20 mouse cellular contexts compared by ENCODE assay signal in the genomic region with DNA sequence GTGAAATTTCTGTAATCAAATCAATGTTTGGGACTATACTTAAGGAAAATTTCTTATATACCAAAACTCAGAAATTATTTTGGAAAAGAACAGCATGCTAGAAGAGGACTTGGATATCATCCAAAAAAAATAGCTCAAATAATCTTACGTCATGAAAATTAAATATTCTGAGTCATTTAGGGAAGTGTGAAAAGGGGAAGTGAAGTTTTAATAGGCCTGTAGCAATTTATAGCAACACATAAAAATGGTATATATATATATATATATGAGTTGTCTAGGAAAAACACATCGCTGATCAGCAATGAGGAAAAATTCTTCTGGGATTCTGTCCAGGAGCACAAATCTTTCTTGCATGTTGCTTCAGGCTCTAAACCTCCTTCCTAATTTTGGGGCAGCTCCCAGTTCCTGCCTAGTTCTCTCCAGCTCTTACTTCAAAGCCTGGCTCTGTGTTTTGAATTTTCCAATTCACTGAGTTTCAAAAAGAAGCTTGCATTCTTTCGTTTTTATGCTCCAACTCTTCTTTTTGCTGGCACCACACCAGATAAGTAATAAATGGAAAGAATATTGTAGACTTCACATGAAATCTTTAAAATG.
DNase-seq lines count a peak whose midpoint lies in the region; ATAC-seq and TF ChIP-seq lines count a peak whose summit lies in the region.
"Had no signal": no experiment of that assay in that cellular context is flagged by ENCODE, and none has a peak within 500 bp of the region (broad histone marks: within the 10 kb centered on the region; RNA-seq: fewer than 3 reads in every experiment).

No protein-coding gene starts in this region.

- H3K4me2 ChIP-seq in kidney, embryonic 15.5 days: no peak overlapping the region
- H3K4me2 ChIP-seq in intestine, postnatal 0 days (replicated peaks; ENCODE audit: low read depth): no peak overlapping the region
- H3K4me2 ChIP-seq: embryonic facial prominence, embryonic 12.5 days; heart, embryonic 12.5 days; midbrain, embryonic 11.5 days had no signal

- no peak for TF ChIP-seq POLR2A in kidney, adult 2 months (IDR thresholded peaks at IDR 0.05; ENCODE audit: low read depth, low read length)

- H3K36me3 ChIP-seq in kidney, embryonic 15.5 days: no peaks in the 10 kb centered on the region
- no peaks in the 10 kb centered on the region for H3K36me3 ChIP-seq in kidney, adult 2 months (ENCODE audit: control insufficient read depth, insufficient read depth, low read length)
- no peaks in the 10 kb centered on the region for H3K36me3 ChIP-seq in intestine, postnatal 0 days (ENCODE audit: control insufficient read depth, insufficient read depth)
- H3K36me3 ChIP-seq: embryonic facial prominence, embryonic 12.5 days; G1E; heart, embryonic 12.5 days had no signal

- ATAC-seq in kidney, embryonic 15.5 days (replicated peaks; ENCODE audit: low FRiP score): peak; percentile 52; the same call in 1 of the 2 replicates
- 0 out of 2 replicates have a peak, but pooled peaks have one; percentile 47 for ATAC-seq in common myeloid progenitor, adult 5-6 weeks (replicated peaks; ENCODE audit: low read depth, poor library complexity, severe bottlenecking)
- ATAC-seq in intestine, postnatal 0 days: no peak
- ATAC-seq: CD4-positive, CD25-positive, alpha-beta regulatory T cell, adult 4 months had no signal

- no peaks in the 10 kb centered on the region for H3K27me3 ChIP-seq in kidney, embryonic 15.5 days
- H3K27me3 ChIP-seq in kidney, adult 2 months (replicated peaks; ENCODE audit: control insufficient read depth, insufficient read depth, low read length): no peaks in the 10 kb centered on the region
- no peaks in the 10 kb centered on the region for H3K27me3 ChIP-seq in intestine, postnatal 0 days (replicated peaks; ENCODE audit: control insufficient read depth, insufficient read depth, low read length)
- H3K27me3 ChIP-seq: embryonic facial prominence, embryonic 12.5 days; heart, embryonic 12.5 days had no signal

- no peaks in the 10 kb centered on the region for H3K9me3 ChIP-seq in kidney, embryonic 15.5 days (replicated peaks)
- no peaks in the 10 kb centered on the region for H3K9me3 ChIP-seq in intestine, postnatal 0 days (ENCODE audit: control insufficient read depth)
- H3K9me3 ChIP-seq: embryonic facial prominence, embryonic 12.5 days; G1E; heart, embryonic 12.5 days had no signal

- DNase-seq in kidney, adult 2 months: no peak
- DNase-seq in right cerebral cortex, postnatal 10 days (ENCODE audit: low spot score in 2 of 2): peak; percentile 20 to 23
- no peak for DNase-seq in right cerebral cortex, postnatal 25 days
- DNase-seq in layer of hippocampus, postnatal 36 days: no peak
- DNase-seq: adrenal gland, adult 2 months; cerebellum, adult 11-12 months; cerebellum, postnatal 36 days; gastrocnemius, adult 2 months; kidney, adult 9 months; layer of hippocampus, adult 9-11 months; lung, adult 2 months; lung, postnatal 4 days had no signal

- no peak overlapping the region for H3K27ac ChIP-seq in kidney, embryonic 15.5 days
- H3K27ac ChIP-seq in kidney, adult 2 months (ENCODE audit: insufficient read depth, low read depth, low read length): no peak overlapping the region
- no peak overlapping the region for H3K27ac ChIP-seq in intestine, postnatal 0 days (ENCODE audit: low read depth, low read length)
- H3K27ac ChIP-seq: embryonic facial prominence, embryonic 12.5 days; gastrocnemius, adult 2 months had no signal

- no peak overlapping the region for H3K4me3 ChIP-seq in kidney, embryonic 15.5 days (replicated peaks)
- H3K4me3 ChIP-seq in kidney, adult 2 months (ENCODE audit: insufficient read depth, low read depth, low read length): no peak overlapping the region
- H3K4me3 ChIP-seq in intestine, postnatal 0 days (ENCODE audit: low read depth, low read length): no peak overlapping the region
- H3K4me3 ChIP-seq: embryonic facial prominence, embryonic 12.5 days; gastrocnemius, adult 2 months; heart, embryonic 12.5 days had no signal

- no peak overlapping the region for H3K9ac ChIP-seq in kidney, embryonic 15.5 days
- no peak overlapping the region for H3K9ac ChIP-seq in intestine, postnatal 0 days (ENCODE audit: low read depth, low read length)
- H3K9ac ChIP-seq: embryonic facial prominence, embryonic 12.5 days; heart, embryonic 12.5 days had no signal

- no peak for TF ChIP-seq CTCF in kidney, adult 2 months (conservative IDR thresholded peaks at IDR 0.05; ENCODE audit: insufficient read depth, insufficient read length, low read depth, low read length)
- TF ChIP-seq CTCF in intestine, postnatal 0 days (IDR thresholded peaks at IDR 0.05; ENCODE audit: low read depth): no peak

- 48% methylated on average over 3 of the region's 3 CpGs for WGBS in kidney, embryonic 15.5 days
- WGBS in kidney, adult 2 months: 38% methylated on average over 3 of the region's 3 CpGs
- WGBS in intestine, postnatal 0 days: 62% methylated on average over 3 of the region's 3 CpGs

- H3K4me1 ChIP-seq in kidney, embryonic 15.5 days: no peaks in the 10 kb centered on the region
- H3K4me1 ChIP-seq in kidney, adult 2 months (ENCODE audit: control insufficient read depth, insufficient read depth, low read length): no peaks in the 10 kb centered on the region
- H3K4me1 ChIP-seq in intestine, postnatal 0 days (replicated peaks; ENCODE audit: control insufficient read depth, insufficient read depth, low read length): no peaks in the 10 kb centered on the region
- H3K4me1 ChIP-seq: embryonic facial prominence, embryonic 12.5 days; heart, embryonic 12.5 days had no signal

Comparison
In these comparisons a context has a peak if more than half of its experiments do, and no peak if none do; other contexts are left out.
1. DNase-seq: peak in right cerebral cortex, postnatal 10 days (2 of 2); none in kidney, adult 2 months (single experiment), right cerebral cortex, postnatal 25 days (single experiment) and layer of hippocampus, postnatal 36 days (0 of 2).